Mouse (Mus musculus): ENCODE data around the gene Slc39a13. TPM values are rescaled to one million over a fixed set of nuclear protein-coding genes. Genes with fewer than 3 reads are reported as not detected.

Slc39a13 gene
- total RNA-seq, 2 experiments from 2014 or later: 25.1 to 29.4 TPM

Other genes starting within 250 kb of the Slc39a13 start
- 100 to 1,000 TPM; 114 to 123 TPM for gene Mtch2, start 223.3 kb downstream of the Slc39a13 start, total RNA-seq (2021)
- gene C1qtnf4, start 184.6 kb downstream of the Slc39a13 start, total RNA-seq (2021): 100 to 1,000 TPM; 274 to 275 TPM
- gene Kbtbd4, start 165.7 kb downstream of the Slc39a13 start, total RNA-seq (2021): 10 to 100 TPM; 40.1 to 43.1 TPM
- gene Ndufs3, start 165.6 kb downstream of the Slc39a13 start, total RNA-seq (2021): 100 to 1,000 TPM; 234 to 246 TPM
- gene Celf1, start 130.0 kb downstream of the Slc39a13 start, total RNA-seq (2021): 100 to 1,000 TPM; 151 to 155 TPM
- gene Rapsn, start 34.8 kb downstream of the Slc39a13 start, total RNA-seq (2021): under 1 TPM; 0.41 to 0.53 TPM
- gene Psmc3, start 16.4 kb downstream of the Slc39a13 start, total RNA-seq (2021): 100 to 1,000 TPM; 184 to 218 TPM
- gene Spi1, start 12.0 kb upstream of the Slc39a13 start, total RNA-seq (2021): 1 to 10 TPM; 3.0 to 5.3 TPM
- 1 to 10 TPM in 1 of 2 experiments, under 1 TPM in 1; 0.96 to 1.4 TPM for gene Mybpc3, start 47.7 kb upstream of the Slc39a13 start, total RNA-seq (2021)
- gene Madd, start 113.4 kb upstream of the Slc39a13 start, total RNA-seq (2021): 100 to 1,000 TPM; 232 to 233 TPM
- 1 to 10 TPM; 2.7 to 5.7 TPM for gene Nr1h3, start 132.4 kb upstream of the Slc39a13 start, total RNA-seq (2021)
- gene Acp2, start 132.5 kb upstream of the Slc39a13 start, total RNA-seq (2021): 10 to 100 TPM; 49.7 to 51.4 TPM
- 10 to 100 TPM; 10.6 to 11.9 TPM for gene Ddb2, start 166.6 kb upstream of the Slc39a13 start, total RNA-seq (2021)
- gene Pacsin3, start 185.5 kb upstream of the Slc39a13 start, total RNA-seq (2021): 10 to 100 TPM; 33.6 to 40.5 TPM
- 10 to 100 TPM; 71.8 to 74.1 TPM for gene Arfgap2, start 194.6 kb upstream of the Slc39a13 start, total RNA-seq (2021)